Mouse (Mus musculus) C2C12 (cell line): ENCODE measurements around the gene Dnajb6. TPM values are rescaled to one million over a fixed set of nuclear protein-coding genes. Genes with fewer than 3 reads are reported as not detected.

Experiments
- H3K27me3 ChIP-seq: one replicate; pipeline ENCODE4 v1.6.1; 2011; ENCODE audit not compliant: control insufficient read depth, insufficient read depth, insufficient read length
- H3K36me3 ChIP-seq: one replicate; pipeline ENCODE4 v1.6.1; 2011; ENCODE audit not compliant: control insufficient read depth, insufficient read depth
- H3K4me3 ChIP-seq: one replicate; pipeline ENCODE4 v1.5.1; 2011; ENCODE audit warnings: mild to moderate bottlenecking, control low read depth; ENCODE audit not compliant: poor library complexity, insufficient read depth, severe bottlenecking
- H3K79me2 ChIP-seq: one replicate; pipeline ENCODE4 v1.6.1; 2011; ENCODE audit not compliant: control insufficient read depth, insufficient read depth
- H3K79me3 ChIP-seq: one replicate; pipeline ENCODE4 v1.6.1; 2011; ENCODE audit warnings: low read depth, control low read depth
- H3ac ChIP-seq: one replicate; pipeline ENCODE3; 2011; ENCODE audit warnings: low read depth; ENCODE audit not compliant: control insufficient read depth, insufficient read length
- CEBPB ChIP-seq: IDR thresholded peaks from one replicate; pipeline ENCODE4 v1.6.1; 2011; ENCODE audit warnings: low read depth, mild to moderate bottlenecking, control low read depth, moderate library complexity
- CTCF ChIP-seq: IDR thresholded peaks from one replicate; pipeline ENCODE4 v1.5.1; 2011; ENCODE audit not compliant: control insufficient read depth, insufficient read depth, insufficient read length
- FOSL1 ChIP-seq: IDR thresholded peaks from one replicate; pipeline ENCODE4 v1.8.0; 2011; ENCODE audit warnings: mild to moderate bottlenecking, low read length; ENCODE audit not compliant: poor library complexity, insufficient read depth, severe bottlenecking
- MAX ChIP-seq: IDR thresholded peaks from one replicate; pipeline ENCODE4 v1.6.1; 2011; ENCODE audit warnings: mild to moderate bottlenecking, control low read depth
- MYOD1 ChIP-seq: IDR thresholded peaks from one replicate; pipeline ENCODE4 v1.6.1; 2011; ENCODE audit warnings: low read depth; ENCODE audit not compliant: control insufficient read depth, insufficient read length
- MYOG ChIP-seq: IDR thresholded peaks from one replicate; pipeline ENCODE4 v1.6.1; 2011; ENCODE audit not compliant: control insufficient read depth, insufficient read length; ENCODE audit errors: extremely low read depth
- USF1 ChIP-seq: IDR thresholded peaks from one replicate; pipeline ENCODE4 v1.6.1; 2011; ENCODE audit warnings: low read depth, mild to moderate bottlenecking, control low read depth, moderate library complexity
- long read RNA-seq, 2 experiments: library from polyadenylated mRNA; unstranded; transcript quantifications; one replicate each; pipeline ENCODE4 v2.0.0; 2019 to 2020
- polyA plus RNA-seq: library from polyadenylated mRNA; unstranded; fragments of >200 nt; fragmentation: generic; extraction: Trizol; gene quantifications from one replicate; pipeline ENCODE4 v1.2.1, GENCODE M21; 2012; ENCODE audit warnings: missing spikeins

Dnajb6 gene
- 79.7 TPM for polyA plus RNA-seq
- long read RNA-seq, experiment 1, transcript Dnajb6-203 (8 exons, 1,605 nt): major isoform, 149 of 212 reads
- long read RNA-seq, experiment 1, transcript Dnajb6-201 (10 exons, 2,918 nt): minor isoform, 28 of 212 reads
- long read RNA-seq, experiment 1, partial matches to known transcripts: 12 of 212 reads
- long read RNA-seq, experiment 1, other reads (novel, unspliced or antisense): 22 of 212 reads
- long read RNA-seq, experiment 2, transcript Dnajb6-201 (10 exons, 2,918 nt): minor isoform, 171 of 583 reads
- long read RNA-seq, experiment 2, transcript Dnajb6-203 (8 exons, 1,605 nt): major isoform, 346 of 583 reads
- long read RNA-seq, experiment 2, partial matches to known transcripts: 18 of 583 reads
- long read RNA-seq, experiment 2, other reads (novel, unspliced or antisense): 48 of 583 reads

DNA sequence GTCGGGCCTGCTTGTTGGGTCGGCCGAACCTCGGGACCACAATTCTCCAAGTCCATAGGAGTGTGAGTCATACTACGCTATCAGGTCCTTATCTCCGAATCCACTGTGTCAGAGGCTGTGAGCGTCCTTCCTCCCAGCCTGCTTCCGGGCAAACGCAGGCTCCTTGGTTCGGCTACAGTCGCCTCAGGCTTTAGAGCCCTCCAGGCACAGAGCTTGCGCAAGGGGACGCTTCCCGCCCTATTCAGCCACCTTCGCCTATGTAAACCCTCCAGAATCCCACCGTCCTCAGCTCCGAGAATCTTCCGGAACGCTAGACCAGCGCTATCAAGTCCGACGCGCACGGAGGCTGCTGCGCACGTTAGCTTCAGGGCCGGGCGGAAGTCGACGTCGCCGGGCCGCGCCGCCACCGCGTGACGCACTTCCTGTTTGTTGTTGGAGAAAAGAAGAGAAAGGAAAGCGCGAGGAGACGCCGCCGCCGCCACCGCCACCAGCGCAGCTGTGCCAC, at the start of gene Dnajb6, which contains the start of gene Gm5129:
Dnajb6 (plus strand) TSS at position 132 of the 505 bp plus-strand sequence.
Gm5129 (minus strand) TSS at position 380 of the 505 bp plus-strand sequence.
- H3ac ChIP-seq: peak within 1 kb of the TSS; percentile 96
- H3K36me3 ChIP-seq: no peaks in the 10 kb centered on the region
- no peak for TF ChIP-seq FOSL1
- TF ChIP-seq MAX: no peak
- TF ChIP-seq MYOD1: no peak
- TF ChIP-seq MYOG: no peak
- TF ChIP-seq CEBPB: peak; percentile 64
- no peak for TF ChIP-seq USF1
- H3K4me3 ChIP-seq: peak within 1 kb of the TSS; percentile 86
- no peaks in the 10 kb centered on the region for H3K27me3 ChIP-seq
- peaks cover 48% of the 10 kb centered on the region for H3K79me2 ChIP-seq
- H3K79me3 ChIP-seq: peaks cover 46% of the 10 kb centered on the region

- TF ChIP-seq CTCF (peak; percentile 15), USF1 (no peak)
- no peak overlapping the region for H3K4me3 ChIP-seq
- no peaks in the 10 kb centered on the region for H3K79me3 ChIP-seq
- H3ac ChIP-seq: no peak overlapping the region
- no peaks in the 10 kb centered on the region for H3K79me2 ChIP-seq
- no peaks in the 10 kb centered on the region for H3K36me3 ChIP-seq
- no peaks in the 10 kb centered on the region for H3K27me3 ChIP-seq
Observed at GRCm38 (mm10) chr5:29687671-29688070, 47.8 kb upstream of the Dnajb6 start.

DNA sequence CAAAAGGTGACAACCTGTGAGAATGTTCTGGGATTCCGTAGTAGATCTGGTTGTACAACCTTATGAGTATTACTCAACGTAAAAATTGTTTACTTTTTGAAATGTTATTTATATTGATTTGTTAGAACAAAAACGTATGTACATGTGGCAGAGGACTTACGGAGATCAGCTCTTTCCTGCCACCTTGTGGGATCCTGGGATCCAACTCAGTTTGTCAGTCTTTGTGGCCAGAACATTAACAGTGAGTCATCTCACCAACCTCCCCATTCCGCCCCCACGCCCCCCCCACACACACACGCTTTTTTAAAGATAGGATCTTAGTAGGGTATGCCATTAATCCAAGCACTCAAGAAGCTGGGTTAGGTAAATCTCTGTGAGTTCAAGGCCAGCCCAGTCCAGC, 47.1 kb upstream of the Dnajb6 start:
- no peak for TF ChIP-seq MYOG
- no peak for TF ChIP-seq FOSL1
- no peak for TF ChIP-seq USF1
- no peak for TF ChIP-seq CEBPB
- TF ChIP-seq MAX: no peak
- no peak for TF ChIP-seq CTCF
- TF ChIP-seq MYOD1: no peak
- Histone ChIP-seq H3ac (no peak overlapping the region), H3K4me3 (no peak overlapping the region), H3K79me2 (no peaks in the 10 kb centered on the region), H3K79me3 (no peaks in the 10 kb centered on the region), H3K36me3 (no peaks in the 10 kb centered on the region), H3K27me3 (no peaks in the 10 kb centered on the region)

- Histone ChIP-seq H3K79me3 (no peaks in the 10 kb centered on the region), H3K79me2 (no peaks in the 10 kb centered on the region), H3K36me3 (no peaks in the 10 kb centered on the region), H3K27me3 (no peaks in the 10 kb centered on the region), H3K4me3 (no peak overlapping the region), H3ac (no peak overlapping the region)
- TF ChIP-seq USF1 (peak; percentile 79), MAX (peak; percentile 78), MYOG (no peak)
Observed at GRCm38 (mm10) chr5:29698493-29698892, 37.0 kb upstream of the Dnajb6 start.

DNA sequence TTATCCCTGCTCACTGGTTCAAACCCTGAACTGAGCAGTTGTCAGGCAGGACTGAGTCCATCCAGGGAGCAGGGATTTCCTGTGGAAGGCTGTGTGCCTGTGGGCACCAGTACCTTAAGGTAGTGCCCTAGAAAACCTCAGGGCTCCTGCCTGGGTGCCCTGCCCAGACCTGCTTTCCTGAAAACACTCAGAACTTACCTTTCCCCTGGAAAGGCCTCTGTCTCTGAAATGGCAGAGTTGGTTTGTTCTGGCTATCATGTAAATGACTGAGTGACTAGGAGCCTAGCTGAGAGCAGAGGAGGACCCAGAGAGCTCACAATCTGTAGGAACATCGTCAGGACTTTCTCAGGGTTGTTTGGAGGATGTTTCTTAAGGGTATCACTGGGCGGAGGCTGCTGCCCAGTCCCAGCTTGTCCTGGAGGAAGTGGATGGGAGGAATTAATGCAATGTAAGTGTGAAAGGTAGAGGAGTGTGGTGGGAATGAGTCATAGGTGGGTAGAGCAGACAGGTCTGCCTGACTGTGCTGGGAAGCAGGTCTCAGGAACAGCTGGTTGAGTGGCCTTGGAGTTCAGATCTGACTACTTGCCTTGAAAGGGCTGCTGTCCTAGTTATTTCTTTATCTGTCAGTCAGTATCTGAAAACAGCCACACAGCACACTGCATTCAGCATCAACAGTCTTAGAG, 35.8 kb upstream of the Dnajb6 start:
- H3K4me3 ChIP-seq: no peak overlapping the region
- H3K27me3 ChIP-seq: no peaks in the 10 kb centered on the region
- no peaks in the 10 kb centered on the region for H3K79me3 ChIP-seq
- H3K79me2 ChIP-seq: no peaks in the 10 kb centered on the region
- no peak for TF ChIP-seq FOSL1
- no peak for TF ChIP-seq MYOG
- TF ChIP-seq MAX: no peak
- no peak for TF ChIP-seq CTCF
- TF ChIP-seq USF1: no peak
- no peak for TF ChIP-seq CEBPB
- TF ChIP-seq MYOD1: no peak
- no peak overlapping the region for H3ac ChIP-seq
- H3K36me3 ChIP-seq: no peaks in the 10 kb centered on the region
